20 mouse cellular contexts compared by ENCODE assay signal in the genomic region with DNA sequence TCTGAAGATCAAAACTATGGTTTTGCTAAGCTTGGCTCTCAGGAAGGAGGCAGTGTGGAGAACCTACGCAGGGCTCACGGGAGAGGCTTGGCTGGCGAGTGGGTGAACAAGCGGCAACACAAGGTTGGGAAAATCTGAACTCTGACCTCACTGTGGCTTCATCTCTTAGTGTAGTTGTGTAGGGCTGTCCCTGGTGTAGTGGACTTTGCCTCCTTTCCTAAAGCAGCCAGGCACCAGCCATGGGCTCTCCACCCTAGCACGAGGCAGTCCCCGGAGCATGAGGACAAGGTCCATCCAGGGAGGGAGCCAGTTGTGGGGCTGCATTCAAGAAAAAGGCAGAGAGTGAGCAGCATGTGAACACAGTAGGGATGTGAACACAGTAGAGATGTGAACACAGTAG. TPM values are rescaled to one million over a fixed set of nuclear protein-coding genes. Genes with fewer than 3 reads are reported as not detected.
DNase-seq lines count a peak whose midpoint lies in the region; ATAC-seq and TF ChIP-seq lines count a peak whose summit lies in the region.
"Had no signal": no experiment of that assay in that cellular context is flagged by ENCODE, and none has a peak within 500 bp of the region (broad histone marks: within the 10 kb centered on the region; RNA-seq: fewer than 3 reads in every experiment).

No protein-coding gene starts in this region.

- H3K4me2 ChIP-seq in liver, embryonic 16.5 days (ENCODE audit: low read depth, low read length): no peak overlapping the region
- no peak overlapping the region for H3K4me2 ChIP-seq in heart, embryonic 12.5 days
- H3K4me2 ChIP-seq in hindbrain, postnatal 0 days (ENCODE audit: low read depth, low read length): no peak overlapping the region
- H3K4me2 ChIP-seq: forebrain, embryonic 15.5 days; lung, embryonic 14.5 days had no signal

- no peak for TF ChIP-seq CTCF in layer of hippocampus, adult 2 months (conservative IDR thresholded peaks at IDR 0.05)
- TF ChIP-seq CTCF in hindbrain, postnatal 0 days (IDR thresholded peaks at IDR 0.05; ENCODE audit: low read depth): no peak

- H3K4me3 ChIP-seq in layer of hippocampus, adult 2 months: no peak overlapping the region
- no peak overlapping the region for H3K4me3 ChIP-seq in liver, embryonic 16.5 days (ENCODE audit: low read depth, low read length)
- H3K4me3 ChIP-seq in heart, embryonic 12.5 days: no peak overlapping the region
- H3K4me3 ChIP-seq in hindbrain, postnatal 0 days (ENCODE audit: low read length): no peak overlapping the region
- H3K4me3 ChIP-seq: erythroblast, embryonic 14.5 days; forebrain, embryonic 15.5 days; midbrain, embryonic 10.5 days; myocyte had no signal

- H3K27me3 ChIP-seq in liver, embryonic 16.5 days (ENCODE audit: control insufficient read depth, insufficient read depth, low read depth, low read length): no peaks in the 10 kb centered on the region
- peaks cover 4% of the 10 kb centered on the region; the same call in 1 of the 2 replicates for H3K27me3 ChIP-seq in heart, embryonic 12.5 days (replicated peaks)
- no peaks in the 10 kb centered on the region for H3K27me3 ChIP-seq in hindbrain, postnatal 0 days (ENCODE audit: insufficient read depth, low read length)
- H3K27me3 ChIP-seq: forebrain, embryonic 15.5 days had no signal

- DNase-seq in layer of hippocampus, adult 2 months (ENCODE audit: low spot score in 2 of 2): no peak
- no peak for DNase-seq in layer of hippocampus, adult 8-10 months (ENCODE audit: low spot score in 2 of 2)
- DNase-seq in kidney, adult 9 months: peak; percentile 84
- peak; percentile 27 for DNase-seq in large intestine, adult 2 months (ENCODE audit: low read depth, low spot score)
- DNase-seq in hindbrain, postnatal 0 days (ENCODE audit: low spot score): no peak
- DNase-seq in cerebellum, adult 18-20 months: no peak
- DNase-seq: adrenal gland, postnatal 25 days; cerebellum, adult 2 months; heart, postnatal 4 days; lung, embryonic 14.5 days; lung, postnatal 4 days; retina, postnatal 1 day had no signal

- peak overlapping the region; percentile 62; the same call in 1 of the 2 replicates for H3K27ac ChIP-seq in layer of hippocampus, adult 2 months
- H3K27ac ChIP-seq in liver, embryonic 16.5 days (ENCODE audit: low read length): no peak overlapping the region
- no peak overlapping the region for H3K27ac ChIP-seq in heart, embryonic 12.5 days (ENCODE audit: poor library complexity, severe bottlenecking)
- H3K27ac ChIP-seq in hindbrain, postnatal 0 days: no peak overlapping the region
- H3K27ac ChIP-seq: forebrain, embryonic 15.5 days; midbrain, embryonic 10.5 days had no signal

- H3K9ac ChIP-seq in liver, embryonic 16.5 days (ENCODE audit: low read depth, low read length): no peak overlapping the region
- no peak overlapping the region for H3K9ac ChIP-seq in heart, embryonic 12.5 days
- no peak overlapping the region for H3K9ac ChIP-seq in hindbrain, postnatal 0 days (replicated peaks; ENCODE audit: low read length)
- H3K9ac ChIP-seq: forebrain, embryonic 15.5 days; lung, embryonic 14.5 days had no signal

- WGBS in large intestine, adult 2 months: 47% methylated on average over 6 of the region's 6 CpGs
- WGBS in liver, embryonic 16.5 days (ENCODE audit: insufficient replicate concordance): 69% methylated on average over 6 of the region's 6 CpGs
- 90% methylated on average over 6 of the region's 6 CpGs for WGBS in heart, embryonic 12.5 days
- WGBS in hindbrain, postnatal 0 days: 93% methylated on average over 6 of the region's 6 CpGs

- H3K36me3 ChIP-seq in liver, embryonic 16.5 days (ENCODE audit: control insufficient read depth, insufficient read depth): no peaks in the 10 kb centered on the region
- no peaks in the 10 kb centered on the region for H3K36me3 ChIP-seq in heart, embryonic 12.5 days
- no peaks in the 10 kb centered on the region for H3K36me3 ChIP-seq in hindbrain, postnatal 0 days (ENCODE audit: insufficient read depth, low read length)
- H3K36me3 ChIP-seq: forebrain, embryonic 15.5 days; midbrain, embryonic 10.5 days had no signal

- ATAC-seq in liver, embryonic 16.5 days (ENCODE audit: low read depth): peak; percentile 97
- ATAC-seq in heart, embryonic 12.5 days (ENCODE audit: insufficient number of reproducible peaks, low FRiP score): no peak
- ATAC-seq in hindbrain, postnatal 0 days: no peak
- ATAC-seq: forebrain, embryonic 15.5 days; inflammation-experienced regulatory T-cells, adult 6 months had no signal

- H3K4me1 ChIP-seq in liver, embryonic 16.5 days (ENCODE audit: control insufficient read depth, low read depth, low read length): no peaks in the 10 kb centered on the region
- no peaks in the 10 kb centered on the region for H3K4me1 ChIP-seq in heart, embryonic 12.5 days (replicated peaks)
- peaks cover 4% of the 10 kb centered on the region for H3K4me1 ChIP-seq in hindbrain, postnatal 0 days (ENCODE audit: insufficient read depth, low read length)
- H3K4me1 ChIP-seq: forebrain, embryonic 15.5 days; midbrain, embryonic 10.5 days had no signal

- H3K9me3 ChIP-seq in liver, embryonic 16.5 days (replicated peaks; ENCODE audit: control insufficient read depth, low read length): no peaks in the 10 kb centered on the region
- no peaks in the 10 kb centered on the region for H3K9me3 ChIP-seq in heart, embryonic 12.5 days (replicated peaks)
- no peaks in the 10 kb centered on the region for H3K9me3 ChIP-seq in hindbrain, postnatal 0 days (ENCODE audit: low read length)
- H3K9me3 ChIP-seq: forebrain, embryonic 15.5 days; midbrain, embryonic 10.5 days had no signal

RNA-seq across cellular contexts. Expression of a gene that starts 31.9 kb away (rescaled TPM):
- total RNA-seq in layer of hippocampus, adult 2 months (2021): 100 to 1,000 TPM; 203 to 223 TPM
- total RNA-seq in layer of hippocampus, adult 8-10 months (2022): 100 to 1,000 TPM; 175 to 209 (median 187) TPM
- polyA plus RNA-seq in large intestine, adult 2 months (2012; rRNA removed): 0.12 and 0.14 TPM in 2 replicates
- polyA plus RNA-seq in liver, embryonic 16.5 days (2015; fragmentation: Nextera tagmentation; extraction: Ambion mirVana): 0.06 and 0.11 TPM in 2 replicates
- 0.05 and 0.06 TPM in 2 replicates for polyA plus RNA-seq in heart, embryonic 12.5 days (2016; fragmentation: Nextera tagmentation; extraction: Ambion mirVana)
- 98.9 and 115 TPM in 2 replicates for total RNA-seq in hindbrain, postnatal 0 days (2014; rRNA removed)
- 16.7 and 17.7 TPM in 2 replicates for polyA plus RNA-seq in hindbrain, postnatal 0 days (2015; fragmentation: Nextera tagmentation; extraction: Ambion mirVana)
- total RNA-seq: neutrophil, adult 5-6 weeks had no signal
- polyA plus RNA-seq: erythroblast, embryonic 14.5 days; inflammation-experienced regulatory T-cells, adult 6 months; lung, embryonic 14.5 days; myocyte had no signal

Comparison
In these comparisons a context has a peak if more than half of its experiments do, and no peak if none do; other contexts are left out.
1. DNase-seq: peak in kidney, adult 9 months (single experiment) and large intestine, adult 2 months (single experiment); none in layer of hippocampus, adult 2 months (0 of 2), layer of hippocampus, adult 8-10 months (0 of 2), hindbrain, postnatal 0 days (single experiment) and cerebellum, adult 18-20 months (0 of 2).
2. RNA of a gene that starts 31.9 kb away (polyA plus RNA-seq): 16.7 to 17.7 TPM in hindbrain, postnatal 0 days; 0.12 to 0.14 TPM in large intestine, adult 2 months, 0.06 to 0.11 TPM in liver, embryonic 16.5 days and 0.05 to 0.06 TPM in heart, embryonic 12.5 days; every median in the first group is over 10 times any median in the second.